Mouse (Mus musculus) 416B (cell line): ENCODE measurements around the gene Cacng5.

ENCODE experiments used
- DNase-seq: peaks from one replicate; pipeline ENCODE4 v3.0.0; 2011; ENCODE audit warnings: low read depth

Cacng5 gene

DNA sequence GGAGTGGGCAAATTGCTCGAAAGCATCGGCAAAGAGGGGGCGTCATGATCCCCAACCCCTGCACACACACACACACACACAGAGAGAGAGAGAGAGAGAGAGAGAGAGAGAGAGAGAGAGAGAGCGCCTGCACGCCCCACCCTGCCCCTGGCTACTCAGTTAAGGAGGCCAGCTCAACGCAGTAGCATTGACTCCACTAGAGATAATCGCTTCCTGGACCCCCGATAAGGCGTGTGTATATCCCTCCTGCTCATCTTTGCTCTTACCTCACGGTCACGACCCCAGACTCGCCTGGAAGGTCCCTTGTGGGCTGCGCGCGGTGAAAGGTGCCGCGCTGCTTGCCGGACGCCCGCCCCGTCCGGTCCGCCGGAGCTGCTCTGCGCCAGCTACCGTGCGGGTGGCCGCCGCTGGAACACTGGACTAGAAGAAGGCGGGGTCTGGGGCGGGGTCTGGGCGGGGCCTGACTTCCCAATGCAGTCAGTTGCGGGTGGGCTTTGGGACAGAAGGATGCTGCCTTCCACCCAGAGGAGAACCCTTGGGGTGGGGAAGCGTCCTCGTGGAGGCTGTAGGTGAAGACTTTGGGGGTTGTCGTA is at the start of gene Cacng5:
Cacng5 (minus strand) TSS at position 422 of the 593 bp plus-strand sequence.
- DNase-seq: no peak

DNA sequence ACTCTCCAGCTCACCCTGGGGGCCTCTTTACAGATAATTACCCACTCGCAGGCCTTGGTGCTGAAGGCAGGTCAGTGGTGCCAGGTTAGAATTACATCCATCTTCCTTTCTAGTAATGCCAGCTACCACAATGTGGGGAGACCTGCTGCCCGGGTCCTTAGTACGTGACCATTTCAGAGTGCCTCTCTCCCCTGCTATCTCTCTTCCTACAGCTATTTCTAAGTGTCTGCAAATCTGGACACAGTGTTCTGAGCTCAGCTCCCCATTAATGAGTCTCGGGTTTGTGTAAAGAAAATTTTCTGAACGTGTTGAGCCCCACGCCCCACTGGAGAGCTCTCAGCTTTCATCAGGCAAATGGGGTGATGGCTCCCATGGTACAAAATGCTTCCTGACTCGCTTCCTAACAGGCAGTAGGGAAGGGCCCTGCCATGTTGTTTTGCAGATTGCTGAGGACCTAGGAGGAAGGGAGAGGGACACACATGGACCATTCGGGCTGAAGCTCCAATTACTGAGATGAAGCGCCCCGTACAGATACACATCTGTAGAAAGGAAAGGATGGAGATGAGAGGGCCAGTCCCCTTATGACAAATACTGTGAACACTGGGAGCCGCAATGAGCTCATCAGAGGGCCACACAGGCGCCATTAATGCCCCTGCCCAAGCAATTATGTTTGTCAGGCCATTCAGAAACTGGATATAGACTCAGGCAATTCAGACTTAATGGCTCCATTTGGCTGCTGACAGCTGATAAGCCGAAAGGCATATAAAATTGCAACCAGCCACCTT is 42.9 kb upstream of the Cacng5 start:
- no peak for DNase-seq

DNA sequence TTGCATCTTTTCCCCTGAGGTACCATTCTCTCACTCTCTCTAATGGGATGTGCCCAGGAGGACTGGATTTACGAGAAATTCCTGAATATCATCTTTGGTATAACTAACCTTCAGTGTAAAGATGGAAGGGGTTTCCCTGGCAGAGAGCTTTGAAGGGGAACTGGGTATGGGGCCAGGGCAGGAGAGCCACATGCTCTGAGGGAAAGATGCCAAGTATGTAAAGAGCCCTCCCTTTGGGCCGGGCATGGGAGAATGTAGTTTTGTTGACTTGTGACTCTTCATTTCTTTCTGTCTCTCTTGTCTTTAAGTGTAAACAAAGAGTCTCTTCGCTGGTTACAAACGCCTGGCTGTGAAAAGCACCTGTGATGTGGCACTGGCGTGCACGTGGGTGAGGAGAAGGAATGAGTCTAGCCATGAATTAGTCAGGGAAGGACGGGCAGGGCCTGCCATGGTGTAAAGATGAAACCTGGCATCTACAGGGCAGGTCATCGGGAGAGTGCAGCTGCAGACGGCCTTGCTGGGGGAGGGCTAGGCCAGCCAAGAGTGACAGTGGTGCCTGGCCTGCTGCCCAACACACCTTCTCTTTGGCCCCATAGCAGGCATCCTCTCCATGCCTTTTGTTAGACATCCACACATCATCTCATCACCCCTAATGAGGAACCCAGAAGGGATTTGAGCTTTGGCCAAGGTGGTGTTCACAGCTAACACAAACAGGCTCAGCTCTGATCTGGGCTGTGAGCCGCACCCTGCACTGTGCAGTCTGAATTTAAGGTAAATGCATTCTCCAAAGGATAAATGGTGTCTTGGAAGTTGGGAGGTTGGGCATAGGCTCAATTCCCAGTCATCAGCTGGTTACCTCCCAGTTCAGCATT is 40.6 kb upstream of the Cacng5 start:
- no peak for DNase-seq

DNA sequence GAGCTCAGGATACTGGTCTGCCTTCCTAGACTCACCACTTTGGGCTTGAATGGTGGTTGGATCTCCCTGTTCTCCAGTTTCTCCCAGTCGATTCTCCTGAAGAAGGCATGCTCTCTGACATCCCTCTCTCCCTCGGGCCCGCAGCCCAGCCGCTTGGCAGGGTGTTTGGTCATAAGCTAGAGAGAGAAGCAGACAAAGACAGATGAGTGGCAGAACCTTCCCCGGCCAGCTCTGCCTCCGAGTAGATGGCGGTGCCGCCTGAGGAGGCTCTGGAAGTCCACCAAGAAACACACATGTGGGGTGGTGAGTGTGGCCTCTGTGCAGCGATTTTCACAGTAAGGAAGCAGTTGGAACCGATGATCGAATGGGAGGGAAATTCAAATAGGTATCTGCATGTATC is 36.6 kb upstream of the Cacng5 start:
- no peak for DNase-seq

DNA sequence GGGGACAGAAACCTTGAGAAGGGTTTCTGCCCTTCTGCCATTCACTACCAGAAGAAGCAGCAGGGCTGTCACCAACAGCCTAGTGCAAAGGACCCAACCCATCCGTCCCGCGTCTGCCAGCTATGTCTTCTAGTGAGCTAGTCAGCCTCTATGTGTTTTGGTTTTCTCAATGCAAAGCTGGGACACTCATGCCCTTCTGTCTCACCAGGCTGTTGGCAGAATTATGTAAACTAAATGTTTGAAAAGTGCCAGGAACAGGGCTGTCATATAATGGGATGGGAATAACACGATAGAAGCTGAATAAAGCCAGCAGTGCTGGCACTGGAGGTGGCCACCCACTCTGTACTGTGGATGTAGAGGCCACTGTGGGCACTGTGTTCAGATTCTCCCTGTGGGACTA is 35.8 kb upstream of the Cacng5 start:
- no peak for DNase-seq

DNA sequence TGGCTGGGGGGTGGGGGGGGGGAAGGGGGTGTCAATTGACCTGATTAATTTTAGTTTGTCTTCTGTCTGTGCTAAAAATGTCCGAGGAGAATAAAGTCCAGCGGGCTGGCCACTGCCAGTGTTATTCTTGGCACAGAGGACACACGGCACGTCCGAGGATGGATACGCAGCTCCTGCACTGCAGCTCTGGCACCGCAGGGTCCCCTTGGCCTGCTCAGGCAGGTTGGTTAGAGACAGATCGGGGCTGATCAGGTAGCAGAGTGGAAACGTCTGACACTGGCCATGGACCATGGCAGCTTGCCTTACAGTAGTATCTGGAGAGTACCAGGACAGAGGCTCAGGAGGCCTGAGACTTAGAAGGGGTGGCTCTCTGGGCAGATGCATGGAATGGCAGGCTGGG is 35.4 kb upstream of the Cacng5 start:
- DNase-seq: no peak

DNA sequence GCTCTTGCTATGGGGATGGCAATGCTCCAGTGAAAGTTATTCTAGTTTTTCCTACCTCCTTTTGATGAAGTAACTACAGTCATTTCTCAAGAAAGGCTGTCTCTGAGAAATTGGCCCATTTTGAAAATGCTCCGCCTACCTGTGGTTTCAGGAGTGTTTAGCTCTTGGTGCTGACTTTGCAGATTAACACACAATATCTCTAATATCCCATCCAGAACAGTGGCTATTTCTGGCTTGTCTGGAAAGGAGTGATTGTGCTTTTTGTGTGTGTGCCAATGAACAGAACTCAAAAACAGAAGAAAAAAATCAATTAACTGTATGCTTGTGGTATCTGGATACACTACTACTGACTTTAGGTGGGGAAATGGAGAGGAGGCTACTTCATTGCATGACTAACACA is 33.1 kb upstream of the Cacng5 start:
- DNase-seq: no peak

DNA sequence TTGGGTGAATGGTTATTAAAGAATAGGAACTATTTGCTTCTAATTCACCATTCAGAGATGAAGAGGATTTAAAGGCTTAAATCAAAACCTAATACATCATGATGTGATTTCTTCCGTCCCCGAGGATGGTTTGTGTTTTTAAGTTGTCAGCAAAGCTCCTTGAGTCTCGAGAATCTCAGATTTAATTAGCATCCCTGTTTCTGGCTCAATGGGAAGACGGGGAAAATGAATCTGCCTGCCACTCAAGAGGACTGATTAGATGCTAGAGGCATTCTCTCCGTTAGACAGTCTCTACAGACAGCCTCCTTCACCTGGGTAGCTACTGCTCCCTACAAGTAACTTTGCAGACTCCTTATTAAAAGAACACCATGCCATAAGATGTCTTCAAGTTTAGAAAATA is 32.0 kb upstream of the Cacng5 start:
- DNase-seq: no peak

DNA sequence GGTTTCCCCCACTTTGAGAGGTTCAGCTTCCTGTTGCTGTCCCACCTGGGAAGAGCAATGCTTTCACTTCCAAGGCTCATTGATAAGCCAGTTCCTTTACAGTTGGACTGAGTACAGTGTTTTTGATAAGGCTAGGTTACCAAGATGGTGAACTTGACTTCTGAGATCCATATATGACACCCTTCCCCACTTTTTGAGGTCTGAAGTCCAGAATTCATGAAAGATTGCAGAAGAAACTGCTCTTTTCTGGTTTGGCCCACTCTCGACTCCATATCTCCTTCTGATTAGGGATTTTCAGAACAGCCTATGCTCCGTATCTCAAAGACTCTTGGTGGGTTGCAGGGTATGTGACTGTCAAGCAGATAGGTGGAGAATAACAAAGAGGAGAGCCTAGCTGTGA is 22.1 kb upstream of the Cacng5 start:
- DNase-seq: no peak

DNA sequence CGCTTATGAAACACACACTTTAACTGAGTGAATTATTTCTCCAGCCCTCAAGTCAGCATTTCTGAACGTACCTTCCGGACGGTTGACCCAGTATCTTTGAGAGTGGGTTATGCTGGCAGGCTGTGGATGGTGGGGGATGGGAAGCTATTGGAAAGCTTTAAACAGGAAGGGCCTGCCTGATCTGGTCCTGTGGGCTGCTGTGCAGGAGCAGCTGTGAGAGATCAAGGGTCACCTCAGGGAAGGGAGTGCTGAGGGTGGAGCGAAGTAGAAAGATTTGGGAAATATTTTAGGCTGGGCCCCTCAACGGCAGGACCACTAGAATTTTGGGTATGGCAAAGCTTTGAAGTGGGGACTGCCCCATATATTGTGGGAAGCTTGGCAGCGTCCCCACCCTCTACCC is 16.9 kb upstream of the Cacng5 start:
- DNase-seq: no peak

DNA sequence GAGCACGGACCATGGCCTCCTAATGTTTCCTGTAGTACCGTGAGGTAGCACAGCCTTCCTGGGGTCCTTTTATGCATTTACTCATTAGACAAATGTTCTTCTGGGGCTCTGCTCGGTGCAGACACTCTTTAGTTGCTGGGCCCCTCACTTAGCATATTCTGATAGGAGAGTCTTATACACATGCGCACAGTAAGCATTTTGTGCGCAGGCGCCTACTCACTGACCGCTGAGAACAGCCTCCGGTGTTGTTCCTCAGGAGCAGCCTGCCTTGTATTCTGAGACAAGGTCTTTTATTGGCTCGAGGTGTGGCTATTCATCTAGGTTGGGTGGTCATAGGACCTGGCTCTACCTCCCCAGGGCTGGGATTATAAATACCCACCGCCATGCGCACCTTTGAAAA is 16.4 kb upstream of the Cacng5 start:
- no peak for DNase-seq

DNA sequence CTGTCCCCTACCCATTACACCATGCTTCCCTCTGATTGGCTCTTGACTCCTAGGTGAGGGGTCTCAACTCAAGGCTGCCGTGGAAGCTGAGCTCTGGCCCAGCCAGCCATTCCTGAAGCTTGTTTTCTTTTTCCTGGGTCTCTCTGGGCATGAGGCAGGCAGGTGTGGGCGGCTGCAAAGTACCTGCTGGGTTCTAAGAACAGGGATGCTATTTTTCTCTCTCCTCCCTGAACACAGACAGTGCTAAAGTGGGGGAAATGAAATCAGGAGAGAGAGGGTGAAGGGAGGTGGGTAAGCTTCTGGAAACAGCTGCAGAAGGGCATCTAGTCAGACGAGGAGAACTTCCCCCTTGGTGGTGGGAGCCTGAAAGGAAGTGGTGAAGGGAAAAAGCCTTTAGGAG is 14.9 kb upstream of the Cacng5 start:
- no peak for DNase-seq

DNA sequence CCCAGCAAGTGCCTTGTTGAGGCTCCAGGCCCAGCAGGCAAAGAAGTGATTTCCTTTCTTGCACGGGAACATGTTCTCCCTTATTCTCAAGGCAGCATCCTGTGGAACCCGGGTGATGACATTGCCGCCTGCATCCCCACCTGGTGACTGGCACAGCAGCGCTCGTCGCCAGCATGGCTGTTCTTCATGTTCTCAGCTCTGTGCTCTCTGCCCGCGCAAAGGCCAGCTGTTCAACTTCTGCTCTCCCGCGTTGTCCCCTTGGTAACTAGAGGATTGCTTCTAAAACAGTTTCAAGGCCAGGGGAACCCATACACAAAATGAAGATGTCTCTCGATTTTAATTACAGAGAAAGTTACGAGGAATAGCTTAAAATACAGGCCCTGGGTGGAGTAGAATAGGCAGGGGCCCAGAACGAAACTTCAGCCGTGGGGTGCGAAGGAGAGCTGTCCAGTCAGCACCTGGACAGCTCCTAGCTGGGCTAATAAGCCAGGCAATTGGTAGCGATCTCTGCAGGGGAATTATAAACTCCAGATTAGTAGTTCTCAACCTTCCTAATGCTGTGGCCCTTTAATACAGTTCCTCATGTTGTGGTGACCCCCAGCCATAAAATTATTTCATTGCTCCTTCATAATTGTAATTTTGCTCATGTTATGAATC is 5.1 kb upstream of the Cacng5 start:
- DNase-seq: peak; percentile 28

DNA sequence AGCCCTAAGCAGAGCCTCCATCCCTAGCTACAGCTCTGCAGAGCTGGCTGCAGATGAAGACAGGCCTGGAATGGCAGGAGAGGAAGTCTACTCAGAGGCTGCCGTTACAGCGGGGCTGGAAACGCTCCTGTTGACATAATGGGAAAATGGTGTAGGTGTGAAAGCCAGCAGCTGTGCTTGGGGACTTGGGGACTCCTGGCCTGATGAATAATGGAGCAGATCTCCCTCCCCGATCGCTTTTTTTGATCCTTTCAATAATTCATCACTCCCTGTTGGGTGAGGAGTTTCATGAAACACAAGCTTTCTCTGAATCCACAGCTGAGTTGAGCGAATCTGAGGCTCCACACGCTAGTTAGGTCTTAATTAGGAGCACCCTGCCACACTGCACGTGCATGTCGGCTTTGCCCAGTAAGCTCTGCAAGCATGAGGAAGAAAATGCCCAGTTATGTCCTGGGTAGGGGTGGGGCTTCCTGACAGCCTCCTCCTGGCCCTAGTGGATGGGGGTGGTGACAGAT is 2.9 kb upstream of the Cacng5 start:
- DNase-seq: no peak

DNA sequence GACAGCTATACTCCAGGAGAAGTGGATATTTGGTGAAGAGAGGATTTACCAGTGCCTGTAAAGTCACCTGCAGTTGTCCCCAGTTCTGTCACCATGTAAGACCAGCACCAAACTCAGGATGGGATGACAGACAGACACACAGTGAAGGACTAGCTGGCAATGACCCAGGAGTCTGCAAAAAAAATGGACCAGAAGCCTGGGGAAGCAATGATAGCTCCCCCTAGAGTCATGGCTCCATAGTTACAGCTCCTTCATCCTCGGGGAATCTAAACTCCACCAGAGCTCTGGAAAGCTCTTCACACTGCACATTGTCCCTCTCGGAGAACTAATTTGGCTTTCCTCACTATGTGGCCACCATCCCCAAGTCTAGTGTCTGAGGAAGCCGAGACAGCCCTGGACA is 1.5 kb downstream of the Cacng5 start:
- DNase-seq: peak; percentile 9

DNA sequence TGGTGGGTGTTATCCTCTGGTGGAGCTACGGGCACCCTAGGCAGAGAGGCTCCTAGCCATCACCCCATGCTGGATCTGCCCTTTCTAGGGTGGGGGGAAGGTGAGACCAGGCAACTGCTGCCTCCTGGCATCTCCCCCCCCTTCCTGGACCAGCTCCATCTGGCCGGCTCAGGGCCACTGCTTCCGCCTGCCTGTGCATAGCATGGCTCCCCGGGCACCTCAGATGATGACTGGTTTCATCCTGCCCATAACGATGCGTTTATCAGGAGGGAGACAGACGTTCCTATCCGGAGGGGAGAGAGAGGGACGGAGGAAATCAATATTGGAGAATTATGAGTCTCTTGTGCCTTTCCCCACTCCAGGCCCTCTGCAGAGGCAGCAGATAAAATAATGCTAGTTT is 9.5 kb downstream of the Cacng5 start:
- no peak for DNase-seq

DNA sequence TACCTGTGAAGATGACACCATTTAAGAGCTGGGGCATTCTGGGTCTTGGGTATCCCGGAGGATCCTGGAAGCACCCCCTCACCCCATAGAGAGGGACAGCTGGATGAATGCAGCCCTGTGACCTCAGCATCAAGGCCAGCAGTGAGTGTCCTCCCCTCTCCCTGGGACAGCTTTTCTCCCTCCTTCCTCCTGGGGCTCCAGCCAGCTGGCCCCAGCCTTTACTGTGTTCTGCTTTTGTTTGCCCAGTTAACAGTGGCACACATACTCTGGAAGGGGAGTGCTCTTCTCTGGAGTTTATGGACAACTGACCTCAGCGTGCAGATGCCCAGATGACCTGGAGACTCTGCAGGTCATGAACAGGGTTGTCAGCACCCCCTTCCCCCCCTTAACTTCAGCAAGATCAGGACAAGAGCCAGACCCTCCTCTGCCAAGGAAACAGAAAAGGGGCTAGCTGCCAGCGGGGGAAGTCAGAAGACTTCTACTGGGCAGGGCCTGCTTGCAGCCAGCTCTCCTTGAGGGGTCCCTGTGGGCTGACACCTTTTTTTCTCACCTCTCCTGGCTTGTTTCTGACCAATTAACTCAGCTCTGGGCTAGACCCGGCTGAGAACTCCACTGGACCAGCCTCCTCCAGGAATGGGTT is 10.8 kb downstream of the Cacng5 start:
- no peak for DNase-seq

DNA sequence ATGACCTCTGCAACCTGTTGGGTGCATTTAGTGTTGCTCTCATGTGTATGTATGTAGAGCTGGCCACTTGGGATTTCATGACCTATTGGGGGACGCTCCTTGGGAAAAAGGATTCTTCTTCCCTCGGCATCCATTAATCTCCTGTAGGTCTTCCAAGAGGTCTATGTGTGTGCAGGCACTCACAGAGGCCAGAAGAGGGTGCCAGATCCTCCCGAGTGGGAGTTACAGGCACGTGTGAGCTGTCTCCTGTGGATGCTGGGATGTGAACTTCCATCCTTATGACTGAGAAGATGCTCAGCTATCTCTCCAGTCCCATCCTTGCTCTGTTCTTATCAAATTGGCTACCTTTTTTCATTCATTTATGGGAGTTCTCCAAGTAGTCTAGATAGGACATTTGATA is 14.4 kb downstream of the Cacng5 start:
- DNase-seq: peak; percentile 16

DNA sequence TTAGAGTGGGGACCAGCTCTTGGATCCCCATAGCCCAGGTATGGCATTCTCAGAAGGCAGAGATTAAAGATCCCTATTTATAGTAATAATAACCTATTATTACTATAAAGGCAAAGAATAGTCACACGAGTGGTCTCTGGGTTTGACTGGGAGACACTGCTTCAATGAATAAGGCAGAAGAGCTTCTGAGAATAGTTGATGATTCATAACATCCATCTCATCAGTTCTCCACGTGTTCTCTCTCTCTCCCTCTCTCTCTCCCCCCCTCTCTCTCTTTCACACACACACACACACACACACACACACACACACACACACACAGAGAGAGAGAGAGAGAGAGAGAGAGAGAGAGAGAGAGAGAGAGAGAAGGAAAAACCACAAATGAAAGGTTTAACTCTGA is 16.2 kb downstream of the Cacng5 start:
- no peak for DNase-seq

DNA sequence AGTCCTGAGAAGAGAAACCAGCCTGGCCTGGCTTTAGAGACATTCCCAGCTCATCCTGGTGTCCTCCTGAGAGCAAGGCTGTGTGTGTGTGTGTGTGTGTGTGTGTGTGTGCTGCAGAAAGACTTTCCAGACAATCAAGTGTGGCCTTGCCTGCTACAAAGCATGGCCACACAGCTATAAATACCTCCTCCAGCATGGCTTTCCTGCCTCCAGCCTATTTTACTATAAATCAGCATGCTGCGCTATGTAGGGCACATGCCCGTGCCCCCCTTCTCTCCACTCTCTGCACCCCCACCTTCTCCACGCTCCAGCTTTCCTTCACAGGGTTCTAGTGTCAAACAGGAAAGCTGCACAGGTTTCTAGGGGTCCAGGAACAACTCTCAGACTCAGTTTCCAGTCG is 19.2 kb downstream of the Cacng5 start:
- no peak for DNase-seq

DNA sequence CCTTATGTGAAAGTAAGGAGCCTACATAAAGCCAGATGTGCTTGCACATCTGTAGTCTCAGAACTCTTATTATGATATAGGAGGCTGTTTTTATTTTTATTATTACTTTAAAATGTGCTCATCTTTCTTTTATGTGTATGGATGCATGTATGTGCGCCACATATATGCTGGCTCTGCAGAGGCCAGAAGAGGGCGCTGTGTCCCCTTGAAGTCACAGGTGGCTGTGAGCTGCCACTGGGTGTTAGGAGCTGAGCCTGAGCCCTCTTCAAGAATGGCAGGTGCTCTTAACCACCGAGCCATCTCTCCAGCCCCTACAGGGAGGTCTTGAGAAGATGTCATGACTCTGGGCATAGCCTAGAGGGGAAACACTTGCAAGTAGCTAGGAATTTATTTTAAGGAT is 23.5 kb downstream of the Cacng5 start:
- DNase-seq: no peak

DNA sequence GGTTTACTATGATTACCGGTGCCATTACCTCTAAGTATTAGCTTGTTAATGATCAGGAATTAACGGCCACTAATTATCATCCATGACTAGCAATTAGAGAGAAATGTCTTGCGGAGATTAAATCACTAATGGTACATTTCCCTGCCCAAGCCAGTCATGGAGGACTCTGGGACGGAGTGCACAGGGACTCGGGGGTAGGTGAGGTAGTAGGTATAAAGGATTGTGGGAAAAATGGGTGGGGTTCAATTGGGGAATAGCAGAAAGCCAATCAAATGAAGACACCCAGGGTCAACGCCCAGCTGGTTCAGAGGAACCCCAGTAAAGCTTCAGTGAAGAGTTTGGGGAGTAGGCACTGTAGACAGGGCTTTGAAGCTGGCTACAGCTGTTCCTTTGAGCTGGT is 27.5 kb downstream of the Cacng5 start:
- no peak for DNase-seq
